Mouse (Mus musculus): ENCODE results near the gene Tpra1. TPM values are rescaled to one million over a fixed set of nuclear protein-coding genes. Genes with fewer than 3 reads are reported as not detected.

The Tpra1 gene
- polyA plus RNA-seq, 1 experiment = 74.0 TPM

GRCm38 (mm10) chr6:88884195-88884594 lies 17.9 kb upstream of the Tpra1 start:
- TF ChIP-seq POLR2A (IDR thresholded peaks at IDR 0.05; ENCODE audit: borderline replicate concordance, control insufficient read depth, low read depth, low read length) (no peak), CTCF (IDR thresholded peaks at IDR 0.05; ENCODE audit: control insufficient read depth, insufficient read depth, low read length) (no peak)
- H3K4me1 ChIP-seq (ENCODE audit: control insufficient read depth, insufficient read depth, low read length) = no peaks in the 10 kb centered on the region; the same call in 1 of the 2 replicates
- no peak overlapping the region for H3K27ac ChIP-seq (ENCODE audit: control insufficient read depth, insufficient read depth, low read depth, low read length, poor library complexity)
- 97% methylated on average over 10 of the region's 10 CpGs for WGBS
- no peak overlapping the region for H3K4me3 ChIP-seq (replicated peaks; ENCODE audit: control insufficient read depth, low read depth, low read length)

DNA sequence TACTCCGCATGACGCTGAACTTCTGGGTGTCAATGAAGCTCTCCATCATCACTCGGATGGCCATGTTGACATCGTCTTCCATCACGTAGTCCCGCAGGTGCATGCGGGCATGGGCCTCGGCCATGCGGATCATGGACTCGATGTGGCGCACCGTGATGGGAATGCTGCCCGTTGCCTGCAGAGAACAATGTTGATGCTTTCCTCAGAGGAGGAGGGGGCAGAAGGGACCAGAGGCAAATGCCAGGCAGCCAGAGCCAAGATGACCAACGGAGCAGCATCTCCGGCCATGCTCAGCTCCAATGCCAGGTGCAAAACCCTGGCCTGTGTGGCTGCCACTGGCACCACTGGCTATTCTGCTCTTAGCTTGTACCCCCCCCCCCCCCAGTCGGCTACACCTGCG lies 17.4 kb upstream of the Tpra1 start:
- H3K4me3 ChIP-seq (replicated peaks; ENCODE audit: control insufficient read depth, low read depth, low read length) = no peak overlapping the region
- H3K4me1 ChIP-seq (ENCODE audit: control insufficient read depth, insufficient read depth, low read length) = no peaks in the 10 kb centered on the region; the same call in 1 of the 2 replicates
- H3K27ac ChIP-seq (ENCODE audit: control insufficient read depth, insufficient read depth, low read depth, low read length, poor library complexity) = no peak overlapping the region
- TF ChIP-seq CTCF (IDR thresholded peaks at IDR 0.05; ENCODE audit: control insufficient read depth, insufficient read depth, low read length) (no peak), POLR2A (IDR thresholded peaks at IDR 0.05; ENCODE audit: borderline replicate concordance, control insufficient read depth, low read depth, low read length) (no peak)
- WGBS = 96% methylated on average over 17 of the region's 17 CpGs

DNA sequence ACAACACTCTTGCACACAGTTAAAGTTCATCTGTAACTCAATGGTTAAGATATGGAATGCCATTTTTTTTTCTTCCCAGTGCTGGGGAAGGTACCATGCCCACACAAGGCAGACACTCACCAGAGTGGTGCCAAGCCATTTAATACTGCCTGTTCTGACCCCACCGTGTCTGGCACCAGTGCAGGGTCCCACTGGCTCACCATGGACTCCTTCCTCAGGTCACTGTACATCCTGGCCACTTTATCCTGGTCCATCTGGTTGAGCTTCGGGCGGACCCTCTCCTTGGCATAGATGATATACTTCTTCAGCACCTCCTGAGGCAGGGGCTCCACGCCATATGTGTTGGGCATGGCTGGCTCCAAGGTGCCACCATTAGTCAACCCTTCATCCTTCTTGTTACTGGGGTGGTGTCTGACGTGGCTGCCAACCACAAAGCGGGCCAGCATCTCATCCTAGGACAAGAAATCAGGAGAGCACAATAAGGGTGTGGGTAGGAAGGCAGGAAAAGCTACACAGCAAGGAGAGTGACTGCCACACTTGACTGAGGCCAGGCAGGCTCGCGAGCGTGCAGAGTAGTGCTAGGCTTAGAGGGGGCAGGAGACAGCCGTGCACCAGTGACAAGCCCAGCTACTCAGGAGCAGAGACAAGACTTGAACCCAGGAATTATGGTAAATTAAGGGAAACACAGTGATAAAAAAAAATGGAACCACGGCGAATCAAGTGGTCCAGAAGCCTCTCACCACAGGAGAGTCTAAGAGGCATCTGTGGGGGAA lies 16.2 kb upstream of the Tpra1 start:
- Histone ChIP-seq H3K4me3 (replicated peaks; ENCODE audit: control insufficient read depth, low read depth, low read length) (no peak overlapping the region), H3K4me1 (ENCODE audit: control insufficient read depth, insufficient read depth, low read length) (no peaks in the 10 kb centered on the region; the same call in 1 of the 2 replicates), H3K27ac (ENCODE audit: control insufficient read depth, insufficient read depth, low read depth, low read length, poor library complexity) (peak overlapping the region; percentile 12; the same call in 1 of the 2 replicates)
- 89% methylated on average over 12 of the region's 12 CpGs for WGBS
- TF ChIP-seq POLR2A (IDR thresholded peaks at IDR 0.05; ENCODE audit: borderline replicate concordance, control insufficient read depth, low read depth, low read length) (no peak), CTCF (IDR thresholded peaks at IDR 0.05; ENCODE audit: control insufficient read depth, insufficient read depth, low read length) (no peak)

DNA sequence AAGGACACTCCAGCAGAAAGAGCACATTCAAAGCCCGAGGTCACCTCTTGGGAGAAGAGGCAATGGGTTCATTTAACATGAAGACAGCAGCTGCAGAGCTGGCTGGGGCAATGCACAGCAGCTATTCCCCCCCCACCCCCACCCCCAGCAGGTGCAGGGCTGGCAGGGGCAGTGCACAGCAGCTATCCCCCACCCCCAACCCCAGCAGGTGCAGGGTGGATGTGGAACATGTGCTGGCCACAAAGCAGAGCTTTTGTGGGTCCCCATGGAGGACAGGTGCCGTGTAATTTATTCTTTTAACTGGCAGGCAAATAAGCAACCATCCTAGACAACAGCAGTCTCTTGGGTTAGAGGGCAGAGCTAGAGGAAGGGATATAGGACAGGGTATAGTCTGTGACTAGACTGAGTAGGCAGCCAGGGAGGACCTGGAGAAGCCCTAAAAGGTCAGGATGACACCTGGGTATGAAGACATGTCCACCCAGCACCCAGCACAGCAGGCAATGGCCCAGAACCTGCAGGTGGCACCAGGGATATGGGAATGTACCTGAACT lies 15.6 kb upstream of the Tpra1 start:
- Histone ChIP-seq H3K4me1 (ENCODE audit: control insufficient read depth, insufficient read depth, low read length) (no peaks in the 10 kb centered on the region; the same call in 1 of the 2 replicates), H3K27ac (ENCODE audit: control insufficient read depth, insufficient read depth, low read depth, low read length, poor library complexity) (no peak overlapping the region), H3K4me3 (replicated peaks; ENCODE audit: control insufficient read depth, low read depth, low read length) (no peak overlapping the region)
- no peak for TF ChIP-seq POLR2A (IDR thresholded peaks at IDR 0.05; ENCODE audit: borderline replicate concordance, control insufficient read depth, low read depth, low read length)
- no peak for TF ChIP-seq CTCF (IDR thresholded peaks at IDR 0.05; ENCODE audit: control insufficient read depth, insufficient read depth, low read length)
- 85% methylated on average over 2 of the region's 2 CpGs for WGBS

GRCm38 (mm10) chr6:88889410-88890042 lies 12.5 kb upstream of the Tpra1 start:
- Histone ChIP-seq H3K4me3 (replicated peaks; ENCODE audit: control insufficient read depth, low read depth, low read length) (no peak overlapping the region), H3K4me1 (ENCODE audit: control insufficient read depth, insufficient read depth, low read length) (no peaks in the 10 kb centered on the region; the same call in 1 of the 2 replicates), H3K27ac (ENCODE audit: control insufficient read depth, insufficient read depth, low read depth, low read length, poor library complexity) (no peak overlapping the region)
- WGBS = 91% methylated on average over 13 of the region's 13 CpGs
- TF ChIP-seq POLR2A (IDR thresholded peaks at IDR 0.05; ENCODE audit: borderline replicate concordance, control insufficient read depth, low read depth, low read length) (no peak), CTCF (IDR thresholded peaks at IDR 0.05; ENCODE audit: control insufficient read depth, insufficient read depth, low read length) (no peak)

DNA sequence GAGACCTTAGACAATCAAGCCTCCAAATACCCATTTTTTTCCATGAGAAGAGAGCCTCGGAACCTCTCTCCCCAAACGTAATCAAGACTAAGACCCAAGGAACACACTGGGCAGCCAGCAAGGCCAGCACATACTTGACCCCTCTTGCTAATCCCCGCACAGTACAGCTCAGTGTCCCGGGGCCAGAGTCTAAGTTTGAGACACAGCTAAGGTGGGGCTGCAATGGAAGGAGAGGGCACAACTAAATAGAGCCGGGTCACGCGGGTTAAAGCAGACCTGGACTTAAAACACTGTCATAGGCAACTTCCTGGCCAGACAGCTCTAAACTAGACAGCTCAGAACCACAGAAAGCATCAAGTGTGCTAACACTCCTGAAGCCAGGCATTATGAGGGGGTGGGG lies 11.2 kb upstream of the Tpra1 start:
- H3K4me3 ChIP-seq (replicated peaks; ENCODE audit: control insufficient read depth, low read depth, low read length) = no peak overlapping the region
- H3K27ac ChIP-seq (ENCODE audit: control insufficient read depth, insufficient read depth, low read depth, low read length, poor library complexity) = no peak overlapping the region
- 90% methylated on average over 7 of the region's 7 CpGs for WGBS
- TF ChIP-seq POLR2A (IDR thresholded peaks at IDR 0.05; ENCODE audit: borderline replicate concordance, control insufficient read depth, low read depth, low read length) = no peak
- no peak for TF ChIP-seq CTCF (IDR thresholded peaks at IDR 0.05; ENCODE audit: control insufficient read depth, insufficient read depth, low read length)
- no peaks in the 10 kb centered on the region; the same call in 1 of the 2 replicates for H3K4me1 ChIP-seq (ENCODE audit: control insufficient read depth, insufficient read depth, low read length)

DNA sequence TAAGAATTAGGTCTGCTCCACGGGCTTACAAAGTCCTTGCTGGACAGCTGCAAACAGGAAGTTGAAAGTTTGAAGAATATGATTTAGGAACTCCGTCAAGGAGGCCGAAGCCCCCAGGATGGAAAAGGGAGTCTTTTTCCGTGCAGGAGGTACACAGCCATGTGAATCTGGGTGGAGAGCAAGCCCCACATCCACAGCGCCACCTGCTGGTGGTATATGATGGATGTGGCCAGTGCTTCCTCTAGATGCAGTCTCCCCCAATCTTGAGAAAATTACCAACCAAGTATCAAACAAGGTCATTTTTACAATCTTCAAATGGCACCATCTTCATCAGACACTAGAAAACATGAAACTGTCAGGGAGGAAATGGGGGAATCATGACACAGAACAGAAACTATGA lies 8.5 kb upstream of the Tpra1 start:
- peak; percentile 89 for TF ChIP-seq CTCF (IDR thresholded peaks at IDR 0.05; ENCODE audit: control insufficient read depth, insufficient read depth, low read length)
- TF ChIP-seq POLR2A (IDR thresholded peaks at IDR 0.05; ENCODE audit: borderline replicate concordance, control insufficient read depth, low read depth, low read length) = no peak
- H3K4me1 ChIP-seq (ENCODE audit: control insufficient read depth, insufficient read depth, low read length) = no peaks in the 10 kb centered on the region
- no peak overlapping the region for H3K4me3 ChIP-seq (replicated peaks; ENCODE audit: control insufficient read depth, low read depth, low read length)
- 55% methylated on average over 5 of the region's 5 CpGs for WGBS
- H3K27ac ChIP-seq (ENCODE audit: control insufficient read depth, insufficient read depth, low read depth, low read length, poor library complexity) = no peak overlapping the region

- H3K27ac ChIP-seq (ENCODE audit: control insufficient read depth, insufficient read depth, low read depth, low read length, poor library complexity) = no peak overlapping the region
- no peak overlapping the region for H3K4me3 ChIP-seq (replicated peaks; ENCODE audit: control insufficient read depth, low read depth, low read length)
- WGBS = 85% methylated on average over 6 of the region's 6 CpGs
- no peak for TF ChIP-seq CTCF (IDR thresholded peaks at IDR 0.05; ENCODE audit: control insufficient read depth, insufficient read depth, low read length)
- no peak for TF ChIP-seq POLR2A (IDR thresholded peaks at IDR 0.05; ENCODE audit: borderline replicate concordance, control insufficient read depth, low read depth, low read length)
- no peaks in the 10 kb centered on the region; the same call in 1 of the 2 replicates for H3K4me1 ChIP-seq (ENCODE audit: control insufficient read depth, insufficient read depth, low read length)
These were observed 6.1 kb upstream of the Tpra1 start for GRCm38 (mm10) chr6:88895943-88896342.

Measured in bone marrow, adult 2 months (tissue).